Mouse (Mus musculus) heart, adult 18-20 months (tissue): ENCODE results near the gene Gas6. TPM values are rescaled to one million over a fixed set of nuclear protein-coding genes. Genes with fewer than 3 reads are reported as not detected.

Source experiments
- DNase-seq, 2 experiments: peaks; one replicate each; pipeline ENCODE4 v3.0.0; 2021 to 2022; ENCODE audit warnings: mixed read lengths in 1 of 2
- total RNA-seq, 2 experiments: library from RNA; stranded (reverse); gene quantifications; 2 replicates each; pipeline ENCODE4 v1.2.3; 2021

The Gas6 gene
- total RNA-seq, 2 experiments from 2014 or later: 115 to 123 TPM

GRCm38 (mm10) chr8:13507284-13507937 is 13.1 kb upstream of the Gas6 start:
- DNase-seq: no peak

DNA sequence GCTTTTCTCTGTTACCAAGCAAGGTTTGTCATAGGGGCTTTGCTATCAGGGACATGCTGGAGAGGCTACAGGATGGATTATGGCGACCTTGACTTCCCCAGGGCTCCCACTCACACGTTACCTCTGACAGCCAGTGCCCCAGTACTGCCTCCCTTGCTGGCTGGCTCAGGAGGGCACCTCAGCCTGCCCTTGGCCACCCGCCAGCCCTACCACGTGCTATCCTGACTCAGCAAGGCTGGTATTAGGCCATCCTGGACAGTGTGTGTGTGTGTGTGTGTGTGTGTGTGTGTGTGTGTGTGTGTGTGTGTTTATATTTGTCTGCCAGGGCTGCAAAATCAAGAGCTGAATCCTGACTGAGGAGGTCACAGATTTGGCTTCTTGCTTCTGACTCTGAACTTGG is 12.6 kb upstream of the Gas6 start:
- DNase-seq: peak; percentile 79 to 86

DNA sequence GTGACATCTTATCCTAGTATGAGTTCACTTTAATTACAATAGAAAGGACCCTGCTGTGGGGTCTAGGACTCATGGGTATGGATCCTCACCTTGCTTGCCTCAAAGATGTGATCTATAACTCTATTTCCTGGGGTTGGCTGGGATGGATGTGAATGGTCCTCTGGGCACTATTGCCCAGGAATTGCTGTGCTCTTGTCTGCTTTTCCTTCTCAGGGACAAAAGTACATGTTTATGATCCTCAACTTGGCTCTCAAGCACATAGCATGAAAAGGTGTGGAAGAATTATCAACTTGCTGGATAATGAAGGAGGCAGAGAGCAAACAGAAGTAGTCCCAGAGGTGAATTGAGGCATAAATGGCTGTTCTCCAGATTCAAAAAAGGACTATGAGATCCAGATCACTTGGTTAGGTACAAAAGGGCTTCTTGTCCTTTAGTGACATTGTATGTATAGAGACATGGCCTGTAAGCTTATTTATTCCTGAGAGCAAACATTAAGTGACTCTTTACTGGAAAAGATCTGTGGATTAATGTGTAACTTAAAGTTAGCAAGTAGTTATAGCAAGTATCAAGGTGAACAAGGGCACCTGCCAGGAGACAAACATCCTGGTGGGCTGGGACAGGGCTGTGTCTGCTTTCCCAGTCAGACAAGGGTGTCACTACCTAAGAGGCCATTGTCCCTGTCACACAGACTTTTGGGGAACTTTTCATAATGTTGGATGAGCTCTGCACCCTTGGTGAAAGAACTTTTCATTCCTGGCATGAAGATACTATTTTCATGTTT is 10.8 kb upstream of the Gas6 start:
- no peak for DNase-seq

DNA sequence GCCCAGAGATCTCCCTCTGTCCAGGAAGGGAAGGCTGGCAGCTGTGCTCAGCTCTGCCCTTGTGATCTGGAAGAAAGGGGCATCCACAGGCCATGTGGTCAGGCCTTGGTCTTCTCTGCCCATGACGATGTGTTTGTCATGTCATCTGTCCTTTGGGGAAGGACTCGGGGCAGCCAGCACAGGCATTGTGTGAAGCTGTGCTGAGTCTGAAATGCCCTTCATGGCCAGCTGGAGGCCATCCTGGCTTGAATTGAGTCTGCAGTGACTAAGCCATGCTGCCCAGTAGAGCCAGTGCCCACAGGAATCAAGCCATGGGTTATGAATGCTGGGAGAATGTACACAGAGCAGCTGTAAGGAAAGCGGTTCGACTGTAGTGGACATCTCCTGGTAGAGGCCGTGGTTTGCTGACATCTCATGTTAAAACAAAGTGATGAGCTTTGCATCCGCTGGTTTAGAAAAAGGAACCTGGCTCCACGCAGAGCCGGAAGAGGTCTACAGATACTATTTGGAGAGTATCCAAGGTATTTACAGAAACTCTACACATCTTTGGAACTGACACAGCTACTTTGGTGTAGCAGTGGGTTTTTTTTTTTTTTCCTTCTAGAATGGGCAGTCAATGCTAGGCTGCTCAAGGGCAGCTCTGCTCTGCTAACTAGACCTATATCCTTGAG is 9.8 kb upstream of the Gas6 start:
- DNase-seq: peak; percentile 42 to 68

DNA sequence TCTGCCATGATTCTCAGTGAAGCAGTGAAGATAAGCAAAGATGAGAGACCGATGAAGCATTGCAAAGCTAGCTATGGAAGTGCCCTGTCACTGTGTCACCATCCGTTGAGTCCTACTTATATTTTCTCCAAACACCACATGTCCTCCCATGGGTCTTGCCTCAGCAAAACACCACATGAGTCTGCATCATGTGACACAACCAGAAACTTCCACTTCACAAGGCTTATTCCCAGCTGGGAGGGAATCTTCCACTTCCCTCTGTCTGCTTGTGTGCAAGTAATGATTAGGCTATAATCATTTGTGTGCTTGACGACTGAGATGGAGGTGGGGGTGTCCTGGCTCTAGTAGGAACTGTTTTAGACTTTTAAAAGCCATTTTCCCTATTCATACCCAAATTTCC is 6.9 kb upstream of the Gas6 start:
- DNase-seq: no peak

- DNase-seq: peak; percentile 82 to 89
These were observed 1.3 kb downstream of the Gas6 start for GRCm38 (mm10) chr8:13493011-13493410.

DNA sequence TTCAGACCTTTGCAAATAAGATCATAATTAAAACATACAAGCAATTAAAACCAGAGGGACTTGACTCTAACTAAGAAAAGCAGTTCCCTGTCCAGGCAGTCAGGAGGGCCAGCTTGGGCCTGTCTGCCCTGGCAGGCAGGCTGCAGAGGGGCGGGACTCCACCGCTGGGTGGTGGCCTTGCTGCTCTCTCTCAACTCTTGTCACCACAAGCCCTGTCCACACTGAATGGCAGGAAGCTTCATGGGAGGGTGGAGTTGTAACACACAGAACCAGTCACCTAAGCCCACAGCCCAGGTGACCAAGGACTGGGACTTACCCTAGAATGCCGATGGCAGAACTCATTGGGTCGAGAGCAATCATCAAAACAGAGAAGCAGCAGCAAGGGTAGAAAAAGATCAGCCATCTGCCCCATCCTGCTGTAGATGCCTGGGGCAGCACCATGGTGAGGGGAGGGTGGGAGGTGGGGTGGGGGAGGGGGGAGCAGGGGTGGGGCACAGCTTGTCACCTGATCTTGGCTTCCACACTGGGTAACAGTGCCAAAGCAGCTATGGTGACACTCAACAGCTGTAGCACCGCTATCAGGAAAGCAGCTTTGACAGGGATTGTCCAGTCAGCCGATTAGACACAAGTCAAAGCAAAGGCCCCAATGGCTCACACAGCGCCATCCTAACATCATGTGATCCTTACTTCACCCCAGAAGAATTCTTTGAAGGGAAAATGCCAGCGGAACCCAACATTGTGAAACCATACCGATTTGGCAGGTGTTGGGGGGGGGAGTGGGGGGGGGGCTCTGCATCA is 1.9 kb downstream of the Gas6 start:
- peak; percentile 80 to 87 for DNase-seq

- DNase-seq: no peak
These were observed 2.7 kb downstream of the Gas6 start for GRCm38 (mm10) chr8:13491491-13492010.

DNA sequence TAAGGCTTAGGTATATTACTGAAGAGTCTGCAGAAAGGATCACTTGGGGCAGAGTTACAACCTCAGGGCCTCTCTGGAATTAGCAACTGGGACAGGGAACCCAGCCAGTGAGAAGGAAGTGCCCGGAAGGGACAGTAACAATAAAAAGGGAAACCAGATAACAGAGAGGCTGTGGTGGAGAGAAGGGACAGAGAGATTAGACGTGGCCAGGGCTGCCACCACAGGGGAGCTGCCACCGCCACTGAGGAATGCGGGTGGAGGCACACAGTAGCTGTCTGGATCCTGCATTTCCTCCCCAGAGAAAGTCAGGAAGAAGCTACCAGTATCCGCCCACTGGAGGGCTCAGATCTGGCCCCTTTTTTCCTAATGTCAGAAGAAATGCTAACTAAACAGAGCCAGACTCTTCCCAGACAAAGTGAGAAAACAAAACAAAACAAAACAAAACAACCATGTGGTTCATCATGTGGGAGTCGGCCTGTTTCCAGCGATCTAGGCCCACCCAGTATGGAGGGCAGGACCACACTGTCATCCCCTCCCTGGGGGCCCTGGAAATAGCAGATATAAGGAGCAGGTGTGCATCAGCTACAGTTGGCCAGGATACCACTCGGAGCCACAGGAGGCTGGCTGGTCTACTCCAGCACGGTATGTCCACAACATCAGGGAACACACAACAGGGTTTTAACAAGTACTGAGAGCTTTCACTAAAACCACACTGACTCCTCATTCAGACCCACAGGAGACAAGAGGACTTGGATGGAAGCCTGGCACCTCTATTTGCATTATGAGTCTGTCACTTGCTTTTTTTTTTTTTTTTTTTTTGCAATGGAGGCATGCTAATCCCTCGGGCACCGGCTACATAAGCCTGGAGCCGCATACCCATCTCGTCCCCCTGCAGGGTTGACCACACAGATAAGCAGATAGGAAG is 4.0 kb downstream of the Gas6 start:
- DNase-seq: peak; percentile 62 to 80

DNA sequence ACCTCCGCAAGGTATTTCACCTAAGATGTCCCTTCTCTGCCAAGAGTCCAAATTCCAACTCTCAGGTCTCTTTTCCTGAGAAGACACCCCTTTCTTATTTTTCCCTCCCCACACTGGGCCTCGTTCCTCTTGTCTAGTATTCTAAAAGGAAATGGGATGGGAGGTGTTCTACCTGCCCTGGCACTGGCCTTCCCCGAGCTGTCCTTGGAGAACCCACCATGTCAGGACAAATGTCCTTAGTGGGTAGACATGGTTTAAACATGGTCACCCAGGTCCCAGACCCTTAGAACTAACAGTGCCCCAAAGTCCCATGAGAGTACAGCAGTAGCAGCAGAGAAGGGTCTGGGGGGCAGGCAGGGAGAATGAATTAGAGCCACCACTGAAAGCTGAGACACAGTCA is 4.9 kb downstream of the Gas6 start:
- no peak for DNase-seq

DNA sequence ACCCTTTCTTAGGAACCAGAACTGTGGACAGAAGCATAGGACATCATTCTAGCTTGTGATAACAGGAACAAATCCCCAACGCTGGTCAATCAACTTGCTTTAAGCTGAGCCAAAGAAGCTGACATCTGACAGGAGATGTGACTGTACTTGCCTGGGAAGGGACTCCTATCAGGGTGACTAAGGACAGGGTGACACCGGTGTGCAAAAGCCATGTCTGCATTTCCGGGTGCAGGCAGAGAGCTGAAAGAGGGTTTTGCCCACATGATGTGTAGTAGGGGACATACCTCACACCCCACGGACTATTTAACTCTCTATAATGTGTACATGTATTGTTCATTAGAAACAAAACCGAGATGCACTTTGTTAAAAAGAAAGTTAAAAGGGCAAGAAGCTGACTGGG is 11.1 kb downstream of the Gas6 start:
- DNase-seq: no peak

GRCm38 (mm10) chr8:13482101-13482801 is 12.0 kb downstream of the Gas6 start:
- no peak for DNase-seq

GRCm38 (mm10) chr8:13481596-13481995 is 12.7 kb downstream of the Gas6 start:
- peak; percentile 47 to 62 for DNase-seq

GRCm38 (mm10) chr8:13481089-13481554 is 13.2 kb downstream of the Gas6 start:
- DNase-seq: peak; percentile 77 to 78

- no peak for DNase-seq
These were observed 18.4 kb downstream of the Gas6 start for GRCm38 (mm10) chr8:13475892-13476291.

DNA sequence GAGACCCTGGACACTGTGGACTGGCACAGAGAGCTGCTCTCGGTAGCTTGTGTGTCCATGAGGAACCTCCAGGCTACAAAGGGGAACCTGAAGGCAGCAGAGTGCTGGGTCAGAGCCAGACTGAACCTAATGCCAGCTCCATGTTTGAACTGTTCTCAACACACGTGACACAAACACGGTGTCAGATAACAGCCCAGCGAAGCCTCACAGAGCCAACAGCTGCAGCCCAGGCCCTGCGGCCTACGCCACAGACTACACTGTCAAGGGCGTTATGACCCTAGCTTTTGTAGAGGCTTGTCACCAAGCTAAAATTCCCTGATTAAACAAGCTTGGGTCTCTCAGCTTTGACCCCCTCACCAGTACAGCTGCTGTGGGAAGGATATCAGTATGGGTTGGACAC is 22.0 kb downstream of the Gas6 start:
- peak; percentile 70 to 73 for DNase-seq

GRCm38 (mm10) chr8:13471484-13471883 is 22.8 kb downstream of the Gas6 start:
- DNase-seq: no peak

GRCm38 (mm10) chr8:13468737-13469136 is 25.6 kb downstream of the Gas6 start:
- no peak for DNase-seq

GRCm38 (mm10) chr8:13466989-13467388 is 27.3 kb downstream of the Gas6 start:
- no peak for DNase-seq

DNA sequence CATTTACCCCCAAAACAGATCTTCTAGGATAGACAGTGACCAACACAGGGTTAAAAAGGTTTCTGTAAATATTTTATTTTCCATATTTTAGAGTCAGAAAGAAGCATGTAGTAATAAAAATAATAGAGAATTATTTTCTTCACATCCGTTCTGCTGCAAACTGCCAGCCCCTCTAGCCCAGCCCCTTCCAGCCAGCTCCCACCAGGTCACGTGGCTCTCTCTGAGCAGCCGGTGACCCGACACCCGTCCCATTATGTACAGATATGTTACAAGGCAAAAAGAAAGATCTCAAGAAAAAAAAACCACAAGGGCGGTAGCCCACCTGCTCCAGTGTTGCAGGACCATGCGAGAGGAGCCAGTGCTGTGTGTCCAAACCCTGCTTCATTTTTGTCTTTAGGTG is 29.0 kb downstream of the Gas6 start:
- DNase-seq: no peak
